Mouse (Mus musculus): ENCODE measurements around the gene Epb41l1.

GRCm38 (mm10) chr2:156568647-156569046 is 147.9 kb downstream of the Epb41l1 start:
- TF ChIP-seq CTCF (IDR thresholded peaks at IDR 0.05; ENCODE audit: low read depth), result no peak
- no peak for TF ChIP-seq EP300 (IDR thresholded peaks at IDR 0.05; ENCODE audit: low read depth)

Measured in liver, postnatal 0 days (tissue).